Mouse (Mus musculus) megakaryocyte-erythroid progenitor cell, adult 5-6 weeks (primary cell): ENCODE data around the gene Psmd1. TPM values are rescaled to one million over a fixed set of nuclear protein-coding genes. Genes with fewer than 3 reads are reported as not detected.

ENCODE experiments used
- ATAC-seq: replicated peaks from 2 replicates; pipeline ENCODE4 v1.8.0; 2016; ENCODE audit warnings: mild to moderate bottlenecking, inconsistent platforms; ENCODE audit not compliant: severe bottlenecking, poor library complexity, low FRiP score, low TSS enrichment
- total RNA-seq, 2 experiments: library from RNA; stranded (forward) in 1 of 2; stranded (reverse) in 1 of 2; fragments of 200-1000, 215-1000 nt in 1 of 2; fragments of >200 nt in 1 of 2; fragmentation: Nextera tagmentation in 1 of 2; gene quantifications; 2 replicates each; pipeline ENCODE4 v1.2.3; 2014 to 2017

Psmd1 gene
- total RNA-seq (2014; fragmentation: Nextera tagmentation) = 107 and 120 TPM in 2 replicates
- total RNA-seq (2017) = 198 and 214 TPM in 2 replicates

GRCm38 (mm10) chr1:86064271-86064991 lies at the start of gene Psmd1:
TSS of gene Psmd1 (plus strand) at chr1:86064387.
- ATAC-seq = peak; percentile 78

DNA sequence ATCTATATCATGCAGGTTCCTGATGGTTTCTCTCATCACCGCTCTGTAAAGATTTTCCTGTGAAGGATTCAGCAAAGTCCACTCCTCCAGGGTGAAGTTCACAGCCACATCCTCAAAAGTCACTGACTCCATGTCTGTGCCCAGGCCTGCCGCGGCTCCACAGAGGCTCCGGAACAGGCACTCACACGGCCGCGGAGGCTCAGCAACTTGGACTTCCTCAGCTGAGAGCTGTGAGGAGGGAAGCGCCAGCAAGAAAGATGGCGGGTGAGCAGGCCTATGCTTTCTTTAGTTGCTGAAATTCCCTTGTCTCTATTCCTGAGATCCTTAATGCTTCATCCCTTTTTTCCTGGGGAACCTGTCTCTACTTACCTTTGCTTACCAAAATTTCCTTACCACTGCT lies 48.4 kb upstream of the Psmd1 start:
- peak; percentile 82 for ATAC-seq

DNA sequence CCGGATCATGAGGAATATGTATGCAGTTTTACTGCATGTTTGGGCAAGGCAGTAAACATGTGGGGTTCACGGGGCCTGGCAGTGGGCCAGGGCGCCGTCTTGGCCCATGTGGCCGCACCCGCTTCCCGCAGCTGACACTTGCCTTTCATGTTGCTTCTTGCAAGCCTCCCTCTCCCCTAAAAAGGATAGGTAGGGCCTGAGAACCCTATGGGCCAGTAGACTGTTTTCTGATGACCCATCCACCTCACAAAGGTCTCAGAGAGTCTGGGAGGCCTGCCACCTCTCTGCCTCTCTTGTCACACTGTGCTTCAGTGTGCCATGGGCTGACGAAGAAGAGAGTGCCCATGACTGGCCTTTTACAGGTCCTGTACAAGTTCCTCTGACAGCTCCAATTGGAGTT lies 47.7 kb upstream of the Psmd1 start, which contains the start of gene Spata3:
Gene Spata3 (plus strand): TSS at position 301 of the 400 bp plus-strand sequence.
- no peak for ATAC-seq

DNA sequence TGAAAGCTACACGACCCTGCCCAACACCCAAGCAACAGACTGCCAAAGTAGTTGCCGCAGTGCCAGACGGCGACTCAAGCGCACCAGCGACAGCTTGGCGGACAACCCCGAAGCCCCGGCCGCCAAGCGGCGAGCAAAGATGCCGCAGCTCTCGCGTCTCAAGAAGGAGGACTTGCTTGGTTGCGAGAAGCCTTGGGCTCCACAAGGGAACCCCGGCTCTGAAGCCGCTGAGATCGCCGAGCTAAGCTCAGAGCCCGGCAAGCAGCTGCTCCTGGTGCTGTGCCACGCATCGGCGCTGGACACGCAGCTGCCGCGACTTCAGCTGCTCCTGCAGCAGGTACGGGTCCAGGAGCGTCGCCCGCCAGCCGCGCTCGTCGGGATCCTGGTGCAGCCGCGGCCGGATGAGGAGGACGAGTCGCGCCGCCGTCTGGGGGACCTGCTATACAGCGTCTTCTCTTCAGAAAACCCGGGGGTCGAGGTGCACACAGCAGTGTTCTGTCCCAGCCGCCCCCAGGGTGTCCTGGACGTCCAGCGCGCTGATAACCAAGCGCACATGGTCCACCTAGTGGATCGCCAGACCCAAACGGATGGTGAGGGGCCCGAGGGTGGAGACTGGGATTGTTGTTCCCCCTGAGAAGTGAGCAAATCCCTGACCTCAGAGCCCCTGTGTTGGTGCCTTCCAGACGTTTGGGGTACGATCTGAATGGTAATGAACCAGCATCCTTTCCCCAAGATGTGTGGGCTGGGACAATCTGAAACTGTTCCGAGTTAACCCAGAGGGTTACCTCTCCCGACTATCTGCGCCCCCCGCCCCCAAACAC lies 45.7 kb upstream of the Psmd1 start:
- ATAC-seq = peak; percentile 67

DNA sequence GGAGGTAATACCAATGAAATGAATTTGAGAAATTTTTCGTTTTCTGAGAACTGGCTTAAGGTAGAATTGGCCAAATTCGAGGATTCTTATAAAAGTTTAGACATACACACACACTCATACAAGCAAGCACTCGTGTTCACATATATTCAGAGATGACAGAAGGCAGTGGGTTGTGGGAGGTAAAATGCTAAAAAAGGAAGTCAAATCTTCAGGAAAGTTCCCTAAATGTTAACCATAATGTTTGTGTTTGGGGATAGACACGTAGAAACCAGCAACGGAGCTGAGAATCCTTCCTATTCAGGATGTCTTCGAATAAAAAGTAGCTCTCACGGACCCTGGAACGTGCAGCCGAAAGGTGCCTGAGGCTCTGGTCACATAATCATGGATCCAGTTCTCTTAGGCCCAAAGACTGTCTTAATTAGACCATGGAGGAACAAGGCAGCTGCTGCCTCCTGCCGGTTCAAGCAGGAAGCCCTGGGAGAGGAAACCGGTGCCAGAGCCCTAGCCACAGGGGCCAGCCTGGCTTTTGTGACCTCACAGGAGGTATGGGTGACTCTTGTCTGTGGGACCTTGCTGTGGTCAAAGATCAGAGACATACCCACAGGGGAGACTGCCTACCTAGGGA lies 42.7 kb upstream of the Psmd1 start:
- no peak for ATAC-seq

GRCm38 (mm10) chr1:86032273-86032987 lies 31.8 kb upstream of the Psmd1 start:
- no peak for ATAC-seq

- peak; percentile 50; the same call in 1 of the 2 replicates for ATAC-seq
Observed at GRCm38 (mm10) chr1:86038191-86038951, 25.8 kb upstream of the Psmd1 start.

GRCm38 (mm10) chr1:86040131-86040530 lies 24.1 kb upstream of the Psmd1 start:
- ATAC-seq = no peak

- ATAC-seq = no peak
Observed at GRCm38 (mm10) chr1:86040817-86041216, 23.4 kb upstream of the Psmd1 start.

GRCm38 (mm10) chr1:86045056-86045455 lies 19.1 kb upstream of the Psmd1 start:
- ATAC-seq = no peak

DNA sequence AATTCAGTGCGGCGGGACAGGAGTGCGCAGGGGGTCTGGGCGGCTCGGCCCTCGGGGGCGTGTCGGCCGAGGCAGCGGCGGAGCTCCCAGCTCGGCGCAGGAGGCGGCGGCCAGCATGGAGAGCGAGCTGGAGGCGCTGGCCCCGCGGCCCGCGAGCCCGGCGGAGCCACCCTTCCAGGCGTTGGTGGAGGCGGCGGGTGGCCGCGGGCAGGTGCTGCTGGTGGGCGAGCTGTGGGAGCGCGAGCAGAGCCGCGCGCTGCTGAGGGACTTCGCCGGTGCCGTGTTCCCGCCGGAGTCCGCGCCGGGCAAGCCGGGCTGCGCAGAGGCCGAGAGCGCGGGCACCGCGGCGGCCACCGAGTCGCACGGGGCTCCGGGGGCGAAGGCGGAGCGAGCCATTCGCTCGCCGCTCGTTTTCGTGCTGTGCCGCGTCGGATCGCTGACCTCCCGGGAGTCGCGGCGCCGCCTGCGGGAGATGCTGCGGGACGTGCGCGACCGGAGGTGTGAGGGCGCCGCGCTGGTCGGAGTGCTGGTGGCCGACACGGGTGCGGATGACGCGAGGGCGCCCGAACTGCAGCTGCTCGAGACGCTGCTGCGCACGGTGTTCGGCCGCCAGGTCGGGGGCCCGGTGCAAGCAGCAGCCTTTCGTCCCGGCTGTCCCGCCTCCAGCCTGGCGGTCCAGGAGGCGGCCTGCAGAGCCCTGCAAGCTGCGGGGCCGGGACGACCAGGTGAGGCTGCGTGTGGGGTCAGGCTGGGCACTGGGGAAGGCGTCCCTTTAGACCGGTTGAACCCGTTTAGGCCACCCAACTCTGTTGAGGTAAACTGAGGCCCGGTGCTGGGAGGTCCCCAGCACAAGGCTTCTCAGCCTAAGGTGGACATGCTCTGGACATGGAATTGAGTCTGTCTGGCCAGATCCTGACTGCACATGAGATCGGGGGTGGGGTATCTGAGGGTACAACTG lies 18.1 kb upstream of the Psmd1 start, which contains the start of gene 2810459M11Rik:
Gene 2810459M11Rik (plus strand): TSS at position 16 of the 958 bp plus-strand sequence.
- peak; percentile 55; the same call in 1 of the 2 replicates for ATAC-seq

DNA sequence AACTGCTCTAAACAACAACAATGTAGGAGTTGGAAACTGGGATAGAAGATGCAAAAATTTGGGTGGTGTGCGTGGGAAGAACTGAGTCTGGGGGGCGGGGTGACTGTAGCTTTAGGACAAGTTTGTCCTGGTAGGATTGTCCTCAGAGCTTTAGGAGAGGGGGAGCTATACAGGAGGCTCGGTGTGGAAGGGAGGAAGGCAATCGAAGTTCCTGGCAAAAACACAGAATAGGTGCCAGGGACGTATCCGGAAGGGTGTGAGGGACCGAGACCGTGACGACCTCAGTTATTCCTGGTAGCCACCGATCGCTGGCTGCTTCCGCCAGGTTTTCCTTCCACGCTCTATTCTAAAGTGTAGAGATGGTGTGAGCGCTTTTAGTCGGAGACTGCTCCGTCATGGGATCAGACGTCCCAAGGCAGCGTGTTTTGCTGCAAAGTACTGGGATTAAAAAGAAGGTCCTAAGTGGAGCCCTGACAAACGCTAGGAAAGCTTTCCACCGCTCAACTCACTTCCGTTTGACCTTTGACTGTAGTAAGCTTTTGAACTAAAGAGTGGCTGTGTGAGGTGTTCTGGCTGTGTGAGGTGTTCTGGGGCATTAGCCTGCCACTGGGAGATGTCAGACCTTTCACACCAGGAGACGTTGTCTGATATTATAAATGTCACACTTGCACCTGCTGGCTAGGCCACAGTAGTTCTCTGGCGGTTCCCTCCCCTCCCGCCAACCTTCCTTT lies 17.2 kb upstream of the Psmd1 start:
- ATAC-seq = no peak

DNA sequence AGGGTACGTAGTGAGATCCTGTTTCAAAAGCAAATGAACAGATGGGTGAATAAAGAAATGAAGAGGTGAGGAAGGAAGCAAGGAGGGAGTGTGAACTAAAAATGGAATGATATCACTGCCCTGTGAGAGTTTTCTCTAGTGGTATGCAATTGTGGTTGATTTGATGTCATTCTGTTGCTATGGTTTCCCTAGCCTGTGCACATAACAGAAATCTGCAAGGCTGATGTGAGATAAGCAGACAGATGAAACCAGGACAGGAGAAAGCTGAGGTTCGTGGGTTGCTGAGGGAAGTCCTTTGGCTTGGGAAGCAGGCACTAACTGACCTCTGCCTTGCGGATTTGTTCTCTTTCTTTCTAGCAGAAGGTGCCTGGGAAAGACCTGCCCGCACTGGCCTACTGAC lies 16.0 kb upstream of the Psmd1 start:
- 0 out of 2 replicates have a peak, but pooled peaks have one; percentile 12 for ATAC-seq

- no peak for ATAC-seq
Observed at GRCm38 (mm10) chr1:86048744-86049143, 15.4 kb upstream of the Psmd1 start.

GRCm38 (mm10) chr1:86053198-86053921 lies 10.8 kb upstream of the Psmd1 start:
- ATAC-seq = no peak

GRCm38 (mm10) chr1:86054943-86055342 lies 9.2 kb upstream of the Psmd1 start:
- no peak for ATAC-seq
